Mouse (Mus musculus): ENCODE measurements around the gene Fyn. TPM values are rescaled to one million over a fixed set of nuclear protein-coding genes. Genes with fewer than 3 reads are reported as not detected.

Gene Fyn
- polyA plus RNA-seq, 1 experiment from 2014 or later = 18.0 TPM

GRCm38 (mm10) chr10:39446706-39447105 is 78.1 kb downstream of the Fyn start:
- Histone ChIP-seq H3K4me3 (no peak overlapping the region), H3K9ac (no peak overlapping the region), H3K4me1 (replicated peaks) (peaks cover 26% of the 10 kb centered on the region), H3K27ac (ENCODE audit: poor library complexity, severe bottlenecking) (no peak overlapping the region), H3K9me3 (replicated peaks) (no peaks in the 10 kb centered on the region), H3K4me2 (no peak overlapping the region), H3K36me3 (no peaks in the 10 kb centered on the region), H3K27me3 (replicated peaks) (no peaks in the 10 kb centered on the region)
- 87% methylated on average over 5 of the region's 5 CpGs for WGBS
- no peak for ATAC-seq (ENCODE audit: insufficient number of reproducible peaks, low FRiP score)

DNA sequence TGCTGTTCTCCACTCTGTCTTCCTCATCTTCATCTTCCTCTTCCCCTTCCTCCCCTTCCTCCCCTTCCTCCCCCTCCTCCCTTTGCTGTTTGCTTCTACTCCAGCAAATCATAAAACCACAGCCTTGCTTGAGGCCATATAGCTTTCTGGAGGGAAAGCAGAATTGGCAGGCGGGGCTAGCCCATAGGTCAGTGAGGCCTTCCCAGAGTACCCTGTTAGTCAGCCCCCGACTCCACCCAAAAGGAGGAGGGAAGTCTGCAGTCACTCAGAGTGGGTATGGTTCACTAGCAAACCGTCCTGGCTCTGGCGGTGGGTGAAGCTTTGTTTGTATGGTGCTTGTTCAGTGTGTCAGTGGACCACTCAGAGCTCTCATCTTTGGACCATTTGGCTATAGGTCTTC is 80.5 kb downstream of the Fyn start:
- H3K27ac ChIP-seq (ENCODE audit: poor library complexity, severe bottlenecking) = no peak overlapping the region
- 58% methylated on average over 4 of the region's 4 CpGs for WGBS
- H3K4me1 ChIP-seq (replicated peaks) = peaks cover 33% of the 10 kb centered on the region
- no peaks in the 10 kb centered on the region for H3K9me3 ChIP-seq (replicated peaks)
- H3K9ac ChIP-seq = no peak overlapping the region
- H3K4me2 ChIP-seq = no peak overlapping the region
- no peaks in the 10 kb centered on the region for H3K36me3 ChIP-seq
- H3K4me3 ChIP-seq = no peak overlapping the region
- ATAC-seq (ENCODE audit: insufficient number of reproducible peaks, low FRiP score) = no peak
- H3K27me3 ChIP-seq (replicated peaks) = no peaks in the 10 kb centered on the region

GRCm38 (mm10) chr10:39450356-39450755 is 81.7 kb downstream of the Fyn start:
- ATAC-seq (ENCODE audit: insufficient number of reproducible peaks, low FRiP score) = no peak
- Histone ChIP-seq H3K4me1 (replicated peaks) (peaks cover 36% of the 10 kb centered on the region), H3K4me2 (no peak overlapping the region), H3K9ac (no peak overlapping the region), H3K27me3 (replicated peaks) (no peaks in the 10 kb centered on the region), H3K9me3 (replicated peaks) (no peaks in the 10 kb centered on the region), H3K27ac (ENCODE audit: poor library complexity, severe bottlenecking) (peak overlapping the region; percentile 55), H3K4me3 (no peak overlapping the region), H3K36me3 (no peaks in the 10 kb centered on the region)
- 62% methylated on average over 8 of the region's 8 CpGs for WGBS

DNA sequence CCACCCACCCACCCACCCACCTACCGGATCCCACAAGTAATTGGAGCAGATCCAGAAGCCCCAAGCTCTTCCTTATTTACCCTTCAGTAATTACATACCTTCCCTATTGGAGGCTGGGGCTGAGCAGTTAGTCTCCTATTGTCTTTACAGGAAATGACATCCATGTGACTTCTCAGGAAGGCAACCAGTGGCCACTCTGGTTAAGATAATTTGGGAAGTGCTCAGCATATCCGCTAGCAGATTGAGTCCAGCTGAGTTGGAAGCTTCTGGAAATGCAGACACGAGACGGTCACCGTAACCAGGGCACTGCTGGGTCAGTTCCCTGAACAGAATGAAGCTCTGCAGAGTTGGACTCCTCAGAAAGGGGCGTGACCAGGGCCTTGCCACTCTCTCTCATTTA is 82.4 kb downstream of the Fyn start:
- Histone ChIP-seq H3K4me1 (replicated peaks) (peaks cover 41% of the 10 kb centered on the region), H3K9ac (no peak overlapping the region), H3K4me2 (no peak overlapping the region), H3K36me3 (no peaks in the 10 kb centered on the region), H3K27me3 (replicated peaks) (no peaks in the 10 kb centered on the region), H3K4me3 (no peak overlapping the region), H3K27ac (ENCODE audit: poor library complexity, severe bottlenecking) (peak overlapping the region; percentile 58), H3K9me3 (replicated peaks) (no peaks in the 10 kb centered on the region)
- 55% methylated on average over 6 of the region's 6 CpGs for whole genome bisulfite sequencing
- ATAC-seq (ENCODE audit: insufficient number of reproducible peaks, low FRiP score) = peak; percentile 31; the same call in 1 of the 2 replicates

GRCm38 (mm10) chr10:39451918-39452624 is 83.4 kb downstream of the Fyn start:
- no peak overlapping the region for H3K9ac ChIP-seq
- H3K4me1 ChIP-seq (replicated peaks) = peaks cover 43% of the 10 kb centered on the region
- no peaks in the 10 kb centered on the region for H3K36me3 ChIP-seq
- H3K27me3 ChIP-seq (replicated peaks) = no peaks in the 10 kb centered on the region
- 84% methylated on average over 8 of the region's 8 CpGs for WGBS
- H3K4me3 ChIP-seq = no peak overlapping the region
- no peaks in the 10 kb centered on the region for H3K9me3 ChIP-seq (replicated peaks)
- ATAC-seq (ENCODE audit: insufficient number of reproducible peaks, low FRiP score) = no peak
- H3K27ac ChIP-seq (ENCODE audit: poor library complexity, severe bottlenecking) = peak overlapping the region; percentile 58; the same call in 1 of the 2 replicates
- H3K4me2 ChIP-seq = no peak overlapping the region

DNA sequence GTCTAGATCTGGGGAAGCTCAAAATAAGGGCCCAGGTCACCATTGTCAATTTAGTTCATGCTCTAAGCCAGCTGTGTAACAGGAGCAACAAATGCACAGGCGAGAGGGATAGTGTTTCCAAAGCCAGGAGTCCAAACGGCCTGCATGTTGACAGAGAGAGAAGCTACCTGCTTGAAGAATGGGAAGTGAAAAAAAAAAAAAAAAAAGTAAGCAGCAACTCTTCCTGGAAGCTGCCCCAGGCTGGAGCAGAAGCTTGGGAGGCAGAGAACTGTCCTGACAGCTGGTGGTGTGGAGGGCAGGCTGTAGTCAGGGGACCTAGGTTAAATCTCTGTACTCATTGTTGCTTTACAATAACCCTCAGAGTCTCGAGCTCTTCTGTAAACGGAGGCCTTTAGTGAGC is 86.7 kb downstream of the Fyn start:
- Histone ChIP-seq H3K4me1 (replicated peaks) (peaks cover 52% of the 10 kb centered on the region), H3K9ac (no peak overlapping the region), H3K27ac (ENCODE audit: poor library complexity, severe bottlenecking) (no peak overlapping the region), H3K27me3 (replicated peaks) (no peaks in the 10 kb centered on the region), H3K36me3 (no peaks in the 10 kb centered on the region), H3K9me3 (replicated peaks) (no peaks in the 10 kb centered on the region), H3K4me3 (no peak overlapping the region), H3K4me2 (no peak overlapping the region)
- 55% methylated on average over 4 of the region's 4 CpGs for WGBS
- ATAC-seq (ENCODE audit: insufficient number of reproducible peaks, low FRiP score) = no peak

DNA sequence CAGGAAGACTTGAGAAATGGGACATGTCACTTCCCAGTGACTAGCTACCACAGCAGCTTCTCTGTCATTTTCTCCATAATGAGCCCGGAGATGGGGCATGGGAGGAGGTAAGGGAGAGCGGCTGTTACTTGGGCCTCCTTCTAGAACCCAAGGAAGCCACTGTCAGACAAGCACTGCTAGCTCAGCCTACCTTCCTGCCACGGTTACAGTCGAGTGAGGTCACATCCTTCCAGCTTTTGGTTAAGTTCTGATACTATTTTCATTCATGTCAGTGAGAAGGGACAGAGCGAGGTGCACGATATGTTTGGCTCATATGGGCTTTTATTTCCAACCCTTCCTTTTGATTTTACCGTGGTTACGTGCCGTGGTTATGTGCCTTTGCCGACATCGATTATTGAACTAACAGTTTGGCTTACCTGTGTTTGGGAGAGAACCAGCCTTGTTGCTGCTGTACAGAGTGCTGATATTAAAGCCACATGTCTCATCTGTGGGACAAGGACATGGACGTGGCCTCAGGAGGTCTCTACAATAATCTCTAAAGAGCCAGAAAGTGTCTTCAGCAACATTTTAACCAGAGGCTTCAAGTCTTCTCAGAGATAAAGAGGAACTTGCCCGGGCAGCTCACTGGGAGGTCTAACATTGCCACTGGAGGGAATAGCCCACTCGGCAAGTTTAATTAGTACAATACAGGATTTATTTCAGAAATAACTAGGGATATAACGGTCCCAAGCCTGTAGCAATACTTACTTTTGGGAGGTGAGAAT is 87.4 kb downstream of the Fyn start:
- no peak overlapping the region for H3K9ac ChIP-seq
- 77% methylated on average over 15 of the region's 15 CpGs for WGBS
- no peaks in the 10 kb centered on the region for H3K27me3 ChIP-seq (replicated peaks)
- no peaks in the 10 kb centered on the region for H3K9me3 ChIP-seq (replicated peaks)
- peaks cover 50% of the 10 kb centered on the region for H3K4me1 ChIP-seq (replicated peaks)
- no peak overlapping the region for H3K4me3 ChIP-seq
- no peak overlapping the region for H3K4me2 ChIP-seq
- H3K27ac ChIP-seq (ENCODE audit: poor library complexity, severe bottlenecking) = no peak overlapping the region
- no peaks in the 10 kb centered on the region for H3K36me3 ChIP-seq
- no peak for ATAC-seq (ENCODE audit: insufficient number of reproducible peaks, low FRiP score)

GRCm38 (mm10) chr10:39456776-39457175 is 88.1 kb downstream of the Fyn start:
- Histone ChIP-seq H3K4me2 (no peak overlapping the region), H3K27ac (ENCODE audit: poor library complexity, severe bottlenecking) (no peak overlapping the region), H3K27me3 (replicated peaks) (no peaks in the 10 kb centered on the region), H3K9me3 (replicated peaks) (no peaks in the 10 kb centered on the region), H3K36me3 (no peaks in the 10 kb centered on the region), H3K4me3 (no peak overlapping the region), H3K4me1 (replicated peaks) (peaks cover 44% of the 10 kb centered on the region), H3K9ac (no peak overlapping the region)
- 86% methylated on average over 6 of the region's 6 CpGs for WGBS
- ATAC-seq (ENCODE audit: insufficient number of reproducible peaks, low FRiP score) = no peak

DNA sequence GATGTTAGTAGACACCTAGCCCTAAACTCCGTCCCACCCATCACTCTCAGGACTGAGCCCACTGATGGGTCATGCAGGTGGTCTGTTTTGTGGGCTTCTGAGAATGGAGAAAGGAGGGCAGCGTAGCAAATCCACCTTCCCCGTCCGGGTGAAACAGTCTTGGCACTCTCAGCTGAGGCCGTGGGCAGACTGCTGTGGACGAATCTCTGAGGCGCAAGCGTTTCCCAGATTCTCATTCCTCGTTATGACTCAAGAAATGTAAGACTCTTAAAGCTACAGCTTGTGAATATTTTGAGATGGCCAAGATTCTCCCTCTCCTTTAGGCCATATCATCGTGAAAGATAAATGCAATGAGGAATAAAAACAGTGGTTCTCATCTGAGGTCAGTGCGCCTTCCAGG is 88.6 kb downstream of the Fyn start:
- Histone ChIP-seq H3K27me3 (replicated peaks) (no peaks in the 10 kb centered on the region), H3K36me3 (no peaks in the 10 kb centered on the region), H3K9me3 (replicated peaks) (no peaks in the 10 kb centered on the region), H3K27ac (ENCODE audit: poor library complexity, severe bottlenecking) (no peak overlapping the region), H3K4me2 (no peak overlapping the region), H3K4me3 (no peak overlapping the region), H3K4me1 (replicated peaks) (peaks cover 45% of the 10 kb centered on the region), H3K9ac (no peak overlapping the region)
- WGBS = 90% methylated on average over 11 of the region's 11 CpGs
- ATAC-seq (ENCODE audit: insufficient number of reproducible peaks, low FRiP score) = no peak

DNA sequence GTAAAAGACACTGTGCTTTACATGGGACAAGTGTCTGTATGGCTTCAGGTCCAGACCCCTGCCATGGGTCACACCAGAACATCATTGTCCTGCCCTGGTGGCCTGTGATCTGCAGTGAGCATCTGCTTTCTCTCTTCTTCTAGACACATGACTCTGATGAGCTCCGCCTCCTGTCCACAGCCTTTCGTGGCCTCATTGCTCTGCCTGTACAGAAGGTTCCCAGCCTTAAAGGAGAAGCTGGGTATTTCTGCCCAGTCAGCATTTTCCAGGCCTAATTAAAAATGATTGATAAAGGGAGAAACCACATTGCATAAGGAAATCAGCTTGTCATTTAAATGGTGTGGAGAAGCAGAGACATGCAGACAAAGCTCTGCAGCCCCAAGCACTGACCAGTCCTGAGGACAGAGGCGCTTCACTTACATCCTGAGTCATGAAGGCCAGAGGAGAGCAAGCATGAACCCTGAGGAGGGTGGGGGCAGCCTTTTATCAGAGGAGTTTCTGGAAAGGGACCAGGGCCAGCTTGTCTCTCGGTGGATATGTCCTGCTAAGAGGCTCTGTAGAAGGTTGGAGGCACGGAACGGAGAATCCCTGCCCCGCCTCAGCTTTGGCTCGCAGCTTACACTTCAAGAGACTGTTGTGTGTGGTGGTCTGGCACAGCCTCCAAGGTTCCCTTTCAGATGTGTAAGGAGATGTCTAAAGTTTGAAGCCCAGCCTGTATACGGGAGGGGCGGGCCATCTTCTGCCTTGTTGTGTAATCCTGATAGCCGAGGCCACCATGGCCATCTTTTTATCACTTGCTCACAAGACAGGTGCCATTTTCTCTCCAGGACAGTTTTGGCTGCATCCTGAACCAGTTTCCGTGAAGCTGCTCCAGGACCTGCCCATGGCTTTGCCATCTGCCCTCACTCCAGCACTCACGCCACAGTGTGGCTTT is 90.4 kb downstream of the Fyn start:
- Histone ChIP-seq H3K4me1 (replicated peaks) (peaks cover 53% of the 10 kb centered on the region), H3K9me3 (replicated peaks) (no peaks in the 10 kb centered on the region), H3K36me3 (no peaks in the 10 kb centered on the region), H3K4me3 (no peak overlapping the region), H3K9ac (no peak overlapping the region), H3K4me2 (peak overlapping the region; percentile 25; the same call in 1 of the 2 replicates), H3K27me3 (replicated peaks) (no peaks in the 10 kb centered on the region), H3K27ac (ENCODE audit: poor library complexity, severe bottlenecking) (no peak overlapping the region)
- ATAC-seq (ENCODE audit: insufficient number of reproducible peaks, low FRiP score) = peak; percentile 56
- 34% methylated on average over 13 of the region's 13 CpGs for WGBS

GRCm38 (mm10) chr10:39460621-39461020 is 92.0 kb downstream of the Fyn start:
- Histone ChIP-seq H3K9ac (no peak overlapping the region), H3K27me3 (replicated peaks) (no peaks in the 10 kb centered on the region), H3K27ac (ENCODE audit: poor library complexity, severe bottlenecking) (no peak overlapping the region), H3K9me3 (replicated peaks) (no peaks in the 10 kb centered on the region), H3K36me3 (no peaks in the 10 kb centered on the region), H3K4me2 (no peak overlapping the region), H3K4me3 (no peak overlapping the region), H3K4me1 (replicated peaks) (peaks cover 51% of the 10 kb centered on the region)
- no peak for ATAC-seq (ENCODE audit: insufficient number of reproducible peaks, low FRiP score)
- 72% methylated on average over 2 of the region's 2 CpGs for WGBS
